Mouse (Mus musculus) liver, embryonic 12.5 days (tissue): Measurements from ENCODE around the gene Klhl31. TPM values are rescaled to one million over a fixed set of nuclear protein-coding genes. Genes with fewer than 3 reads are reported as not detected.

Experiments used
- polyA plus RNA-seq: library from polyadenylated mRNA; unstranded; fragments of >200 nt; fragmentation: Nextera tagmentation; extraction: Ambion mirVana; gene quantifications from 2 replicates; pipeline ENCODE4 v1.2.1, GENCODE M21; 2016

Gene Klhl31
- polyA plus RNA-seq, 1 experiment from 2014 or later, result 0.08 TPM

Other genes with a start within 250 kb of the Klhl31 start
- gene Lrrc1, start 91.6 kb upstream of the Klhl31 start, polyA plus RNA-seq, result 4.0 and 4.4 TPM in 2 replicates
- 44.5 and 45.0 TPM in 2 replicates for gene Gclc, start 118.0 kb downstream of the Klhl31 start, polyA plus RNA-seq